Mouse (Mus musculus): ENCODE data around the gene Flnc.

Gene Flnc

GRCm38 (mm10) chr6:29432156-29432555 is 900 bp upstream of the Flnc start:
- DNase-seq (ENCODE audit: low spot score) = no peak

DNA sequence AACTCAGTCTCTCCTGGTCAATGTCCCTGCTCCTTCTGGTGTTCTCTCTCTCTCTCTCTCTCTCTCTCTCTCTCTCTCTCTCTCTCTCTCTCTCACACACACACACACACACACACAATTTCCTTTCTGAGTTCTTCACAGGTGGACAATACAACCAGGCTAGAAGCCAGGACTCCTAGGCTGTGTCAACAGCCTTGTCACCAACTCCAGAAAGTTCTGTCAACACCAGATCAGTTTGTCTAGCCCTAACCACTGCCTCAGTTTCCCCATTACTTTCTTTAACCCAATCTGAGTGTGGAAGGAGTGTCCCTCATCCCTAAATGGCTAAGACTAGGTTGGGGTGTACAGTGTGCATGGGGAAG is 399 bp upstream of the Flnc start:
- DNase-seq (ENCODE audit: low spot score) = no peak

GRCm38 (mm10) chr6:29433804-29434795 is 1.0 kb downstream of the Flnc start:
- DNase-seq (ENCODE audit: low spot score) = peak; percentile 36

DNA sequence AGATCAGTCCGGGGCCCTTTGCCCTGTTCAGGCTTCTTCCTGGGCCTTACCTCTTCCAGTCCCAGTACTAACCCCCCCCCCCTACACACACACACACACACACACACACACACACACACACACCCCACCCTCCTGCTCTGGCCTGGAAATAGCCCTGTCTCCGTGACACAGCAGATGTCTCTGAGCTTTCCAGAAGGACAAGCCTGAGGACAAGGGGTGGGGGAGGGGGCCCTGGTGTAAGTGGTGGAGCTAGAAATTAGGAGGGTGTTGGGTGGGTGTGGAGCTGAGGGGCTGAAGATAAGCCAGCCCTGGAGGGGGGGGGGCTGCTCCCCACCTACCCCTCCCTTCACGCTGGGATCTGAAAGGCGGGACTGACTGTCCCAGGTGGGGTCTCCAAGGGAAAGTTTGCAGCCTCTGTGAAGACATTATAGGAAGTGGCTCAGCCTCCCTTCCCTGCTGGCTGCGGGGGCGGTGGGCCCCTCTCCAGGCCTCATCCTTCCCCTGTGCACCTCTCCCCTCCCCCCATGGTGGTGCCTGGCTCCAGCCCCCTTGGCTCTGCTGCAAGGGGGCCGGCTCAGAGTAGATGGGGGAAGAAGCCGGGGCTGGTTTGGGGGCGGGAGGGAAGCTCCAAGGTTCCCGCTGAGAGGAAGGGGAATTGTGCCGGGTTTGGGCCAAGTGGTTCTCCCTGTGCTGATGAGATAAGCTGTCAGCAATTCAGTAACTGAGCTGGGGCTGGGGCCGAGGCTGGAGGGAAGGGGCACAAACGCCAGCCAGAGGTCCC is 2.0 kb downstream of the Flnc start:
- peak; percentile 37 for DNase-seq (ENCODE audit: low spot score)

DNA sequence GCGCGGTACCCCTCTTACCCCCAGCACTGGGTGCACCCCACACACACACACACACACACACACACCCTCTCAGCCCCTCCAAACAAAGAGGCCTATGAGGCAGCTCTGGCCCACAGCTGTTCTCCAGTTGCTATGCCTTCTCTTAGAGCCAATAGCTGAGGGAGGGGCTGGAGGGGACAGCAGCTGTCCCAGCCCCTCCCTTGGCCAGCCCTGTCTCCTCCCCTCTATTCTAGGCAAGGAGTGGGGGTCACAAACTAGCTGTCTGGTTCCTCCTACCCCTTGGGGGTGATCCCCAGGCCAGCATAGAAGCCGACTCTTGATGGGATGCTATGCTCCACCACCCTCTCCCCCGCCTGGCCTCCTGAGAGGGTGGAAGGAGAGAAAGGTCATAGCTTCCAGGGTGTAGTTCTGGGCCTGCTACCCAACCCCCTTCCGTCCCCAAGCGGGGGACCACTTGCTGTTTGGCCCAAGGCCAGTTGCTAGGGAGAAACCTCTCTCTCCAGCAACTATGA is 2.9 kb downstream of the Flnc start:
- DNase-seq (ENCODE audit: low spot score) = no peak

- no peak for DNase-seq (ENCODE audit: low spot score)
Observed at GRCm38 (mm10) chr6:29436461-29436934, 3.4 kb downstream of the Flnc start.

- no peak for DNase-seq (ENCODE audit: low spot score)
Observed at GRCm38 (mm10) chr6:29439251-29439650, 6.2 kb downstream of the Flnc start.

- DNase-seq (ENCODE audit: low spot score) = no peak
Observed at GRCm38 (mm10) chr6:29439789-29440188, 6.7 kb downstream of the Flnc start.

- no peak for DNase-seq (ENCODE audit: low spot score)
Observed at GRCm38 (mm10) chr6:29444773-29445172, 11.7 kb downstream of the Flnc start.

GRCm38 (mm10) chr6:29445354-29445753 is 12.3 kb downstream of the Flnc start:
- DNase-seq (ENCODE audit: low spot score) = no peak

GRCm38 (mm10) chr6:29449858-29450257 is 16.8 kb downstream of the Flnc start:
- DNase-seq (ENCODE audit: low spot score) = no peak

DNA sequence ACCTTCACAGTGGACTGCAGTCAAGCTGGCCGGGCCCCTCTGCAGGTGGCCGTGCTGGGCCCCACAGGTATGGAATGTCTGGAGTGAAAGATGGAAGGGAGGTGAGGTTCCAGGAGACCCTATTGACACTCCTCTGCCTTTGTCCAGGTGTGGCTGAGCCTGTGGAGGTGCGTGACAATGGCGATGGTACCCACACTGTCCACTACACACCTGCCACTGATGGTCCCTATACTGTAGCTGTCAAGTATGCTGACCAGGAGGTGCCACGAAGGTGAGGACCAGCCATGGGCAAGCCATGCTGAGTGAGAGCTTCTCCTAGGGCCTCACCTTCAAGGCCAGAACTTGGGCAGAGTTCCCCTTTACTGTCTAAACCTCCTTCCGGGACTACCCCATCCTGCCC is 17.6 kb downstream of the Flnc start:
- DNase-seq (ENCODE audit: low spot score) = no peak

GRCm38 (mm10) chr6:29461502-29461901 is 28.4 kb downstream of the Flnc start:
- DNase-seq (ENCODE audit: low spot score) = no peak

- DNase-seq (ENCODE audit: low spot score) = no peak
Observed at GRCm38 (mm10) chr6:29463388-29463787, 30.3 kb downstream of the Flnc start.

- DNase-seq (ENCODE audit: low spot score) = peak; percentile 87
Observed at GRCm38 (mm10) chr6:29467583-29468354, 34.7 kb downstream of the Flnc start, which contains the start of gene Atp6v1f. Gene Atp6v1f (plus strand): TSS chr6:29467718.

DNA sequence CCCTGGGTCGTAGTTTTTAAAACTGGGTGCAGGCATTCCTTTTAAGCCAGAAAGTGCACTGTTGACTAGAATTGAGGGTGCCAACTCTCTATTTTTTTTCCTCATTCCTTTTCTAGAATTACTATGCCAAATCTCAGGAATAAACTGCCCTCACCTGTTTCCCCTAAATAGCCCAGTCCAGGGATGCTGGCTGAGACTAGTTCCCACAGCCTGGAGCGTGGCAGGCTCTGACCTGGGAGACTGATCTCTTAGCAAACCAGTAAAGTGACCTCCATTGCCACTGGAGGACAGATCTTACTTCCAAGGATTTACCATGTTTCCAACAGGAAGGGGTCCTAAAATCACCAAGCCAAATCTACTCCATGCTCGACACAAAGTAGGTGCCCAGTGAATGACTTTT is 35.8 kb downstream of the Flnc start:
- no peak for DNase-seq (ENCODE audit: low spot score)

GRCm38 (mm10) chr6:29471137-29471536 is 38.1 kb downstream of the Flnc start, which contains the start of gene Atp6v1fnb:
Gene Atp6v1fnb (plus strand): TSS chr6:29471437.
- no peak for DNase-seq (ENCODE audit: low spot score)

GRCm38 (mm10) chr6:29473941-29474691 is 41.1 kb downstream of the Flnc start:
- DNase-seq (ENCODE audit: low spot score) = peak; percentile 75

- DNase-seq (ENCODE audit: low spot score) = no peak
Observed at GRCm38 (mm10) chr6:29474736-29475135, 41.7 kb downstream of the Flnc start.

DNA sequence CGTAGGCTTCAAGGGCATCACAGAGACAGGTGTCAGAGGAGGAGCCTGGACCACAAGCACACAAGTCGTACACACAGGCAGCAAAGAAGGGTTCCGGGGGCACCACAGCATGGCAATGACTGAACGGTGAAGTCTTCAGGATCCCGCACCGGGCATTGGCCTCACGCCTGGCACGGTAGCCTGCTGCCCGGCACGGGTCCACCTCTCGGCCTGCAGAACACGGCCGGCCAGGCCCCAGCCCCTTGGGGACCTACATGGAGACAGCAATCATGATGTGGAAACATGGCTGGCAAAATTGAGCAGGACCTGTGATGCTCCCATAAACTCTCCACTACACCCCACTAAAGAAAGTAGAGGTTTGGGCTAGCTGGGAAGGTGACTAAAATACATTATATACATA is 49.6 kb downstream of the Flnc start:
- DNase-seq (ENCODE audit: low spot score) = no peak

All from ovary, adult 18-20 months (tissue).